Mouse (Mus musculus): Measurements from ENCODE around the gene Steap3. TPM values are rescaled to one million over a fixed set of nuclear protein-coding genes. Genes with fewer than 3 reads are reported as not detected.

Steap3 gene
- total and polyA plus RNA-seq, 2 experiments from 2014 or later = 3.9 TPM

DNA sequence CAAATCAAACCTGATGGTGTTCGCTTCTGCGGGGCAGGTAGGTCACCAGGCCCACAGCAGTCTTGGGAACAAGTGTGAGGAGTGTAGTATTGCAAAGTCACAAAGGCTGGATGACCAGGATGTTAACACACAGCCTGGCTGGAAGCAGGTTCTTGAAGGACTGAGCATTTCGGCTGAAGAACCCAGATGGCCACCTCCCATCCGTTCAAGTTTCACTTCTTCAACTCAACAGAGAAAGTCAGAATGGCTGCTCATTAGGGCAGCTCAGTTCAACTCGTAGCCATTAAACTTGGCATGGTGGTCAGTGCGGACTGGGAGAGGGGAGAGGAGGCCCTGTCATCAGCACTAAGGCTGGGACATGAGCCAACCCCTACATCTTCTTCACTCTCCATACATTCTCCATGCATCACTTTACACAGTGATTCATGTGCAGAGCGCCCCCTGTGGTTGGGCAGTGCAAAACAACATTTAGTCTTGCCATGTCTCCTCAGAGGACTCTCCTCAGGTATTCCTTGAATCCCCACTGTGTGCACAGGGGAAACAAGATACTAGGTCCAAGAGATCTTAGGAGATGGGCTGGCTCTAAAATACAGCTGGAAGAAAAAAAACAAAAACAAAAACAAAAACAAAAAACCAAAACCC lies 19.9 kb downstream of the Steap3 start:
- no peak overlapping the region for H3K27ac ChIP-seq (ENCODE audit: low read depth, low read length)
- no peak for TF ChIP-seq CTCF (IDR thresholded peaks at IDR 0.05; ENCODE audit: low read depth)
- H3K36me3 ChIP-seq (ENCODE audit: insufficient read depth) = no peaks in the 10 kb centered on the region
- 89% methylated on average over 7 of the region's 7 CpGs for WGBS
- no peak for DNase-seq
- H3K9me3 ChIP-seq (ENCODE audit: low read length) = no peaks in the 10 kb centered on the region
- H3K4me2 ChIP-seq (ENCODE audit: low read depth) = no peak overlapping the region
- ATAC-seq = no peak
- H3K4me3 ChIP-seq (ENCODE audit: low read depth, low read length) = no peak overlapping the region
- H3K9ac ChIP-seq = no peak overlapping the region
- no peaks in the 10 kb centered on the region for H3K27me3 ChIP-seq (ENCODE audit: insufficient read depth, low read length)
- no peaks in the 10 kb centered on the region for H3K4me1 ChIP-seq (ENCODE audit: insufficient read depth)

DNA sequence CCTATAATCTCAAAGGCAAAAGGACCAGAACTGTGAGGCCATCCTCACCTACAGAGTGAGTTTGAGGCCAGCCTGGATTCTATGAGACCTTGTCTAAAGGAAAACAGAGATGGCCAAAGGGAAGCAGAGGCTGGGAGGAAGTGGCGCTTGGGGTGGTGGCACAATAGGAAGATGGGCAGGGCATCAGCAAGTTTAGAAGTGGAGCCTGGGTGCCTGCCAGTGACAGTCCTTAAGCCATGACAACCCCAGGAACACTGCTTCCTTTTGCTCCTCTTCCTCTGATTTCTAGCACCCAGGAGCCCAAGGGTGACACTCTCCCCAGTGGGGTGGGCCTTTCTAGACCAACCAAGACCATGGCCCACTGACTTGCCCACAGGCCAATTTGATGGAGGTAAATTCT lies 21.3 kb downstream of the Steap3 start:
- TF ChIP-seq CTCF (IDR thresholded peaks at IDR 0.05; ENCODE audit: low read depth) = no peak
- no peak for DNase-seq
- Histone ChIP-seq H3K4me3 (ENCODE audit: low read depth, low read length) (no peak overlapping the region), H3K4me1 (ENCODE audit: insufficient read depth) (no peaks in the 10 kb centered on the region), H3K9ac (no peak overlapping the region), H3K4me2 (ENCODE audit: low read depth) (no peak overlapping the region), H3K27ac (ENCODE audit: low read depth, low read length) (no peak overlapping the region), H3K36me3 (ENCODE audit: insufficient read depth) (no peaks in the 10 kb centered on the region), H3K27me3 (ENCODE audit: insufficient read depth, low read length) (no peaks in the 10 kb centered on the region), H3K9me3 (ENCODE audit: low read length) (no peaks in the 10 kb centered on the region)
- 100% methylated on average over 1 of the region's 1 CpGs for WGBS
- no peak for ATAC-seq

DNA sequence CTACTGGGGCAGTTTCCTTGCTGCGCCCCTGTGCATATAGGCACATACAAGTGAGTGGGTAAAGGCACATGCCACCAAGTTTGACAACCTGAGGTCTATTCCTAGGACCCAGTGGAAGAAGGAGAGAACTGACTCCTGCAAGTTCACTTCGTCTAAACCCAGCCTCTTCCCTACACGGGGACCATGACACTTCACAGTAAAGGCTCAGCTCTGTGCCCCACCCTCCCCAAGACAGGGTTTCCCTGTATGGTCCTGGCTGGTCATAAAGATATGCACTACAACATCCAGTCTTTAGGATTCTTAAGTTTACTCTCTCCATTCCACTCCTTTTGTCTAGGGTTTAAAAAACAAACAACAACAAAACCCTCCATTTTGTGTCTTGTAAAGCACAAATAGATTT lies 21.9 kb downstream of the Steap3 start:
- 82% methylated on average over 3 of the region's 3 CpGs for WGBS
- TF ChIP-seq CTCF (IDR thresholded peaks at IDR 0.05; ENCODE audit: low read depth) = no peak

DNA sequence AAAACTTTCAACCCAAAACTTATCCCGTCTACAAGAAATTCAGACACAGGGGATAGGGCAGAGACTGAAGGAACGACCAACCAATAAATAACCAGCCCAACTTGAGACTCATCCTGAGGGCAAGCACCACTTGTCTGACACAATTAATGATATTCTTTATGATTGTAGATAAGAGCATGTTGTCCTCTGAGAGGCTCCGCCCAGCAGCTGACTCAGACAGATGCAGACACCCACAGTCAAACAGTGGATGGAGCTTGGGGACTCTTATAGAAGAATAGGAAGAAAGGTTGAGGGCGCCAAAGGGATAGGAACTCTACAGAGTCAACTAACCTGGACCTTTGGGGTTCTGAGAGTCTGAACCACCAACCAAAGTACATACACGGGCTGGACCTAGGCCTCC lies 22.7 kb downstream of the Steap3 start:
- Histone ChIP-seq H3K9me3 (ENCODE audit: low read length) (no peaks in the 10 kb centered on the region), H3K27ac (ENCODE audit: low read depth, low read length) (no peak overlapping the region), H3K4me1 (ENCODE audit: insufficient read depth) (no peaks in the 10 kb centered on the region), H3K4me2 (ENCODE audit: low read depth) (no peak overlapping the region), H3K4me3 (ENCODE audit: low read depth, low read length) (no peak overlapping the region), H3K36me3 (ENCODE audit: insufficient read depth) (no peaks in the 10 kb centered on the region), H3K9ac (no peak overlapping the region), H3K27me3 (ENCODE audit: insufficient read depth, low read length) (no peaks in the 10 kb centered on the region)
- DNase-seq (no peak), ATAC-seq (no peak)
- TF ChIP-seq CTCF (IDR thresholded peaks at IDR 0.05; ENCODE audit: low read depth) = no peak
- 91% methylated on average over 5 of the region's 5 CpGs for WGBS

More for the DNA sequence above, 21.9 kb downstream of the Steap3 start:
- DNase-seq (no peak), ATAC-seq (no peak)
- Histone ChIP-seq H3K9ac (no peak overlapping the region), H3K36me3 (ENCODE audit: insufficient read depth) (no peaks in the 10 kb centered on the region), H3K4me2 (ENCODE audit: low read depth) (no peak overlapping the region), H3K27ac (ENCODE audit: low read depth, low read length) (no peak overlapping the region), H3K4me3 (ENCODE audit: low read depth, low read length) (no peak overlapping the region), H3K4me1 (ENCODE audit: insufficient read depth) (no peaks in the 10 kb centered on the region), H3K9me3 (ENCODE audit: low read length) (no peaks in the 10 kb centered on the region), H3K27me3 (ENCODE audit: insufficient read depth, low read length) (no peaks in the 10 kb centered on the region)

DNA sequence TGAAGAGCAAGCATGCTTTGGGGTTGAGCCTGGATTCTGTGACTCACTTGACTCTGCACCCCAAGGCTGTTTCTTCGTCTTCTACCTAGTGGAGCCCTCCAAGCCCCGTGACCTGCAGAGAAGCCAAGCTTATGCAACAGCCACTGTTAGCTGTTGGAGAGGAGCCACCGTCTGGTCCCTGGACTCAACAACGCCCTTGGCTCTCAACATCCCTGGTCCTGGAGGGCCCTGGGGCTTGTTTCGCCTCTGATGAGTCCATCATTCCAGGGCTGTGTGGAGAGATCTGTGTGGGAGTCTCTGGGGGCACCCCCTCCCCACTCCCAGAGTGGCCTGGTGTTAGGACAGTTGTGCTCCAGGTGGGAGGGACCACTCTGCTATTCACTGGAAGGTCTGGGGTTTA lies 24.3 kb downstream of the Steap3 start:
- Histone ChIP-seq H3K27me3 (ENCODE audit: insufficient read depth, low read length) (no peaks in the 10 kb centered on the region), H3K4me2 (ENCODE audit: low read depth) (no peak overlapping the region), H3K9me3 (ENCODE audit: low read length) (no peaks in the 10 kb centered on the region), H3K4me3 (ENCODE audit: low read depth, low read length) (no peak overlapping the region), H3K4me1 (ENCODE audit: insufficient read depth) (no peaks in the 10 kb centered on the region), H3K36me3 (ENCODE audit: insufficient read depth) (no peaks in the 10 kb centered on the region), H3K9ac (no peak overlapping the region), H3K27ac (ENCODE audit: low read depth, low read length) (no peak overlapping the region)
- no peak for ATAC-seq
- TF ChIP-seq CTCF (IDR thresholded peaks at IDR 0.05; ENCODE audit: low read depth) = no peak
- DNase-seq = no peak
- WGBS = 68% methylated on average over 5 of the region's 5 CpGs

DNA sequence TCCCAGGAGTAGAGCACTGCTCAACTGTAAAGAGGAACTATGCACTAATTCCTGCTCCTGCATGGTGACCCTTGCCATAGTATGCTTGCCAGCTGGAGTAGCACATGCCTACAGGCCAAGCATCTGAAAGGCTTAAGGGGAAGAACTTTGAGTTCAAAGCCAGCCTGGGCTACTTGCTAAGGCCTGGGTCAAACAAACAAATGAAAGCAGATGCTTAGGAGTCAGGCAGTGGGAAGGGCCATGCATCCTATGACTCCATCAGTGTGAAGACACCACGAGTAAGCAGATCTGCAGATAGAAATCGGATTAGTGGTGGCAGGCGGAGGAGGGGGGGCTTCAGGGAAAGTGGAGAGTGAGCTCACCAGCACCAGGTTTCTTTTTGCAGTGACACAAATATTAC lies 25.2 kb downstream of the Steap3 start:
- Histone ChIP-seq H3K4me1 (ENCODE audit: insufficient read depth) (no peaks in the 10 kb centered on the region), H3K27me3 (ENCODE audit: insufficient read depth, low read length) (no peaks in the 10 kb centered on the region), H3K36me3 (ENCODE audit: insufficient read depth) (no peaks in the 10 kb centered on the region), H3K27ac (ENCODE audit: low read depth, low read length) (no peak overlapping the region), H3K4me2 (ENCODE audit: low read depth) (no peak overlapping the region), H3K9me3 (ENCODE audit: low read length) (no peaks in the 10 kb centered on the region), H3K9ac (no peak overlapping the region), H3K4me3 (ENCODE audit: low read depth, low read length) (no peak overlapping the region)
- TF ChIP-seq CTCF (IDR thresholded peaks at IDR 0.05; ENCODE audit: low read depth) = no peak
- WGBS = 75% methylated on average over 3 of the region's 3 CpGs
- ATAC-seq (no peak), DNase-seq (no peak)

GRCm38 (mm10) chr1:120246946-120247345 lies 25.6 kb downstream of the Steap3 start:
- H3K36me3 ChIP-seq (ENCODE audit: insufficient read depth) = no peaks in the 10 kb centered on the region
- no peaks in the 10 kb centered on the region for H3K4me1 ChIP-seq (ENCODE audit: insufficient read depth)
- no peaks in the 10 kb centered on the region for H3K27me3 ChIP-seq (ENCODE audit: insufficient read depth, low read length)
- no peak overlapping the region for H3K4me2 ChIP-seq (ENCODE audit: low read depth)
- no peak for DNase-seq
- WGBS = 94% methylated on average over 8 of the region's 8 CpGs
- H3K9me3 ChIP-seq (ENCODE audit: low read length) = no peaks in the 10 kb centered on the region
- H3K4me3 ChIP-seq (ENCODE audit: low read depth, low read length) = no peak overlapping the region
- H3K9ac ChIP-seq = no peak overlapping the region
- TF ChIP-seq CTCF (IDR thresholded peaks at IDR 0.05; ENCODE audit: low read depth) = no peak
- ATAC-seq = no peak
- no peak overlapping the region for H3K27ac ChIP-seq (ENCODE audit: low read depth, low read length)

Data from forebrain, postnatal 0 days (tissue).